Mouse (Mus musculus) small intestine, adult 2 months (tissue): ENCODE data around the gene Cpsf2.

Experiments used
- CTCF ChIP-seq: fragments of 200-500 bp; IDR thresholded peaks from 2 replicates; pipeline ENCODE4 v1.5.1; 2012; ENCODE audit warnings: low read depth, mild to moderate bottlenecking, control low read depth, inconsistent platforms, low read length, moderate library complexity, mixed read lengths; ENCODE audit not compliant: insufficient replicate concordance, insufficient read length; ENCODE audit errors: extremely low read depth
- POLR2A ChIP-seq: fragments of 200-500 bp; IDR thresholded peaks from 2 replicates; pipeline ENCODE4 v1.6.1; 2012; ENCODE audit warnings: low read depth, mild to moderate bottlenecking, control low read depth, inconsistent platforms, low read length, moderate library complexity

GRCm38 (mm10) chr12:101987659-101988058 lies 11.9 kb downstream of the Cpsf2 start:
- TF ChIP-seq CTCF (no peak), POLR2A (no peak)
